Mouse (Mus musculus): ENCODE measurements around the gene Mas1. TPM values are rescaled to one million over a fixed set of nuclear protein-coding genes. Genes with fewer than 3 reads are reported as not detected.

The Mas1 gene
- polyA plus RNA-seq, 2 experiments = 0.08 TPM; not detected in 1

DNA sequence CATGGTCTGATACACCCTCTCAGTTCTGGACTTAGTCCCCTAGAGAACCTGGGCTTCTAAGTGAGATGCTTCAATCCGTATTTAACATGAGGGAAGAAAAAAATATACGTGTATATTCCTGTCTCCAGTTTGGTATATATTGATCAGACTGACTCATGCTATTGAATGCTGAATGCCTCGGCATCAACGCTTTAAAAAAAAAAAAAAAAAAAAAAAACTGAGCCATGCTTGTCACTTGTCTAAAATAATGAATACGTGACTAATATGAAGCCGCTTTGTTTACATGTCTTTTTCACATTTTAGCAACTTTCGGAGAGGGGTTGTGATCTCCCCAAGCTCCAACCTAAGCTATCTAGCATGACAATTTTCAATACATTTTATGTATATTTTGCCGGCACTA is 42.4 kb upstream of the Mas1 start:
- ATAC-seq (ENCODE audit: insufficient read depth) (no peak), DNase-seq (ENCODE audit: low read depth in 3 of 3, low spot score in 3 of 3) (no peak)
- H3K36me3 ChIP-seq (replicated peaks; ENCODE audit: control insufficient read depth, insufficient read depth, low read depth) = peaks cover 36% of the 10 kb centered on the region
- peaks cover 2 to 3% of the 10 kb centered on the region in 2 experiments; a peak in 2 of 4 replicates for H3K4me1 ChIP-seq (replicated peaks; ENCODE audit: control insufficient read depth in 2 of 2, insufficient read depth in 2 of 2, low read length in 1 of 2)
- no peak overlapping the region for H3K4me3 ChIP-seq (ENCODE audit: insufficient read depth in 1 of 2, low read depth in 2 of 2, low read length in 2 of 2)
- TF ChIP-seq CTCF (IDR thresholded peaks at IDR 0.05; ENCODE audit: low read depth) = no peak
- TF ChIP-seq EP300 (IDR thresholded peaks at IDR 0.05; ENCODE audit: low read depth) = no peak
- H3K9me3 ChIP-seq (ENCODE audit: control insufficient read depth, low read length) = no peaks in the 10 kb centered on the region
- H3K4me2 ChIP-seq (ENCODE audit: low read depth) = no peak overlapping the region
- H3K27ac ChIP-seq = no peak overlapping the region
- 75% methylated on average over 8 of the region's 8 CpGs for WGBS (ENCODE audit: insufficient replicate concordance)
- no peaks in the 10 kb centered on the region for H3K27me3 ChIP-seq (ENCODE audit: control insufficient read depth, insufficient read depth, low read length)
- no peak overlapping the region for H3K9ac ChIP-seq (replicated peaks)

DNA sequence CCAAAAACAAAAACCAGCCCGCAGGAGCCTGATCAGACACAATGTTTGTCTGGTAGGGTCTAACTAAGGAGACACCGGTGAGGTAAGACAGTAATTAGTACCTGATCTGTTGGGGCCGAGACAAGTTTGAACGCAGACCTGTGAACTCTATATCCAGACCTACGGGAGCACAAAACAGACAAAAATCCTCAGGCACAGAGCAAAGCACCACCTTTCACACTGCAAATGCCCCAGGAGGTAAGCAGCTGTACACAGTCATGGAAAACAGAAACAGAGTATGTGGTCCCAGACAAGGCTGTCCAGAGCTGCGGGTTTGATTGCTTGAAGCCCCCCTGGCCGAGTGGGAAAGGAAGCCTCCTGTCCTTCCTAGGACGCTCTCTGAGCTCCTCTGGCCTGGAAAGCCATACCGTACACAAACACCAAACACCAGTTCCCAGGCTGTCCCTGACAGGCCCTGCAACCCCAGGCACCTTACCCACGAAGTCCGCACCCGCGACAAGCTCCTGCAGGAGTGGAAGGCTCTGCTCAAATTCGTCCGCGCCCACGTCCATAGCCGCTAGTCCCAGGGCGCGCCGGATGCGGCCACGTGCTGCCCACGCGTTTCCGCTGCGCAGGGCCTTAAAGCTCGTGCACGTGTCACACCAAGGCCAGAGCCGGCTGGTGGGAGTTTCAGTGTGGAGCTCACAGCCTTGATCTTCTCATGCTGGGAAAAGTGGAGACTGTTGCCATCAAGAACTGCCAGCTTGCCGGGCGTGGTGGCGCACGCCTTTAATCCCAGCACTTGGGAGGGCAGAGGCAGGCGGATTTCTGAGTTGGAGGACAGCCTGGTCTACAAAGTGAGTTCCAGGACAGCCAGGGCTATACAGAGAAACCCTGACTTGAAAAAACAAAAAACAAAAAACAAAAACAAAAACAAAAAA is 41.7 kb upstream of the Mas1 start, which contains the start of gene Pnldc1:
TSS of gene Pnldc1 (minus strand) at position 870 of the 920 bp plus-strand sequence.
- Histone ChIP-seq H3K4me2 (ENCODE audit: low read depth) (no peak within 1 kb of the TSS), H3K4me1 (replicated peaks; ENCODE audit: control insufficient read depth in 2 of 2, insufficient read depth in 2 of 2, low read length in 1 of 2) (peaks cover 0 to under 1% of the 10 kb centered on the region in 2 experiments; a peak in 1 of 4 replicates), H3K36me3 (replicated peaks; ENCODE audit: control insufficient read depth, insufficient read depth, low read depth) (peaks cover 36% of the 10 kb centered on the region), H3K27me3 (ENCODE audit: control insufficient read depth, insufficient read depth, low read length) (no peaks in the 10 kb centered on the region), H3K9me3 (ENCODE audit: control insufficient read depth, low read length) (no peaks in the 10 kb centered on the region), H3K4me3 (ENCODE audit: insufficient read depth in 1 of 2, low read depth in 2 of 2, low read length in 2 of 2) (no peak within 1 kb of the TSS), H3K9ac (replicated peaks) (no peak within 1 kb of the TSS), H3K27ac (no peak within 1 kb of the TSS)
- 77% methylated on average over 35 of the region's 35 CpGs for WGBS (ENCODE audit: insufficient replicate concordance)
- ATAC-seq (ENCODE audit: insufficient read depth) = no peak
- no peak for DNase-seq (ENCODE audit: low read depth in 3 of 3, low spot score in 3 of 3)
- TF ChIP-seq EP300 (IDR thresholded peaks at IDR 0.05; ENCODE audit: low read depth) (no peak), CTCF (IDR thresholded peaks at IDR 0.05; ENCODE audit: low read depth) (no peak)

DNA sequence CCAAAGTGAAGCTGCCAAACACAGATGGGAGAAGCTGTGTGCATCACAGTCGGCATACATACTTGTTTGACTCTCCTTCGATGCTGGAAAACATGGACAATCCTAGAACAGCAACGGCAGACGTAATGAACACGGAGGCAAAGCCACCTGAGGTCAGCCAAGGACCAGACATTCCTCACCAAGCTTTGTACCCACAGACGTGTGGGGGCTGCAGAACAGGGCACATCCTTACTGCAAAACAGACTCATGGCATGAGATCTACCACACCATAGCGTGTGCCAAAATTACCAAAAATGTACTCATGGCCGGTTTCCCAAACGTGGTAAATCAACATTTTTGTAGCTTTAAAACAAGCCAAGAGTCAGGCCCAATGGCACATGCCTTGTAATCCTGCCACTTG is 38.5 kb upstream of the Mas1 start:
- no peaks in the 10 kb centered on the region for H3K4me1 ChIP-seq (replicated peaks; ENCODE audit: control insufficient read depth in 2 of 2, insufficient read depth in 2 of 2, low read length in 1 of 2)
- peaks cover 8% of the 10 kb centered on the region for H3K36me3 ChIP-seq (replicated peaks; ENCODE audit: control insufficient read depth, insufficient read depth, low read depth)
- 80% methylated on average over 9 of the region's 9 CpGs for WGBS (ENCODE audit: insufficient replicate concordance)
- no peak overlapping the region for H3K4me2 ChIP-seq (ENCODE audit: low read depth)
- no peaks in the 10 kb centered on the region for H3K9me3 ChIP-seq (ENCODE audit: control insufficient read depth, low read length)
- no peak for ATAC-seq (ENCODE audit: insufficient read depth)
- no peaks in the 10 kb centered on the region for H3K27me3 ChIP-seq (ENCODE audit: control insufficient read depth, insufficient read depth, low read length)
- no peak overlapping the region for H3K27ac ChIP-seq
- H3K4me3 ChIP-seq (ENCODE audit: insufficient read depth in 1 of 2, low read depth in 2 of 2, low read length in 2 of 2) = no peak overlapping the region
- DNase-seq (ENCODE audit: low read depth in 3 of 3, low spot score in 3 of 3) = no peak
- no peak overlapping the region for H3K9ac ChIP-seq (replicated peaks)
- TF ChIP-seq EP300 (IDR thresholded peaks at IDR 0.05; ENCODE audit: low read depth) (no peak), CTCF (IDR thresholded peaks at IDR 0.05; ENCODE audit: low read depth) (no peak)

DNA sequence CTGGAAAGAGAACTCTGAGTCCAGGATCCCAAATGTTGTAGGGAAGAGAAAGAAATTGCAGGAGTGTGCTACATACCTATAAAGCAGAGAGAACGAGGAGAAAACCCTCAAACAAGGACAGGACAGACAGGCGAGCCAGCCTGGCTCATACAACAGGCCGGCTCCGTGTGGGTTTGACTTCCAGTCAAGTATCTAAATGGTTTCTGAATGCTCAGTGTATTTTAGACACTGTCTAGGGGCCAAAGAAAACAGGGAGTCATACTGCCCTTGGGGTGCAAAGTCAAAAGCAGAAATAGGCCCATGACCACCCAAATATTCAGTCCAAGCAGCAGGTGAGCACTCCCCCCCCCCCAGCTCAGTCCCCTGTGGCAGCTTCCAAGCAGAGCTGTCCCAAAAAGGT is 37.9 kb upstream of the Mas1 start:
- H3K9me3 ChIP-seq (ENCODE audit: control insufficient read depth, low read length) = no peaks in the 10 kb centered on the region
- DNase-seq (ENCODE audit: low read depth in 3 of 3, low spot score in 3 of 3) = no peak
- ATAC-seq (ENCODE audit: insufficient read depth) = no peak
- peaks cover 2% of the 10 kb centered on the region for H3K36me3 ChIP-seq (replicated peaks; ENCODE audit: control insufficient read depth, insufficient read depth, low read depth)
- no peak overlapping the region for H3K27ac ChIP-seq
- H3K4me2 ChIP-seq (ENCODE audit: low read depth) = no peak overlapping the region
- H3K9ac ChIP-seq (replicated peaks) = no peak overlapping the region
- TF ChIP-seq CTCF (IDR thresholded peaks at IDR 0.05; ENCODE audit: low read depth) (no peak), EP300 (IDR thresholded peaks at IDR 0.05; ENCODE audit: low read depth) (no peak)
- no peaks in the 10 kb centered on the region for H3K4me1 ChIP-seq (replicated peaks; ENCODE audit: control insufficient read depth in 2 of 2, insufficient read depth in 2 of 2, low read length in 1 of 2)
- 86% methylated on average over 4 of the region's 4 CpGs for WGBS (ENCODE audit: insufficient replicate concordance)
- no peaks in the 10 kb centered on the region for H3K27me3 ChIP-seq (ENCODE audit: control insufficient read depth, insufficient read depth, low read length)
- H3K4me3 ChIP-seq (ENCODE audit: insufficient read depth in 1 of 2, low read depth in 2 of 2, low read length in 2 of 2) = no peak overlapping the region

DNA sequence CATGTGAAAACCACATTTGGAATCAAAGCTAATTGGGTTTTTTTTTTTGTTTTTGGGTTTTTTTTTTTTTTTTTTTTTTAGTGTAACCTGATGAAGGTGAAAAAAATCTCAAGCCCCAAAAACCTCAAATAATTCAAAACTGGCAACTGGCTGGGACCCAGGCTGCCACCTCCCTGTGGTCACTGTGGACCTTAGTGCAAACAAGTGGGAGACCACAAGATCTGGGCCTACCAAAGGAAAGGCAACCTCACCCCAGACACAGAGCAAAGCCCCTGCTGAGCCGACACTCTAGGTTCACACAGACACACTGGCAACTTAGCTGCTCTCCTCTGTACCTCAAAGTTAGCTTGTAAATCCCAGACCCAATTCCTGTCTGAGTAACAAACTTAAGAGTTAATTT is 36.4 kb upstream of the Mas1 start:
- Histone ChIP-seq H3K4me2 (ENCODE audit: low read depth) (no peak overlapping the region), H3K4me1 (replicated peaks; ENCODE audit: control insufficient read depth in 2 of 2, insufficient read depth in 2 of 2, low read length in 1 of 2) (no peaks in the 10 kb centered on the region), H3K27ac (no peak overlapping the region), H3K36me3 (replicated peaks; ENCODE audit: control insufficient read depth, insufficient read depth, low read depth) (no peaks in the 10 kb centered on the region; the same call in 1 of the 2 replicates), H3K4me3 (ENCODE audit: insufficient read depth in 1 of 2, low read depth in 2 of 2, low read length in 2 of 2) (no peak overlapping the region), H3K9me3 (ENCODE audit: control insufficient read depth, low read length) (no peaks in the 10 kb centered on the region), H3K27me3 (ENCODE audit: control insufficient read depth, insufficient read depth, low read length) (no peaks in the 10 kb centered on the region), H3K9ac (replicated peaks) (no peak overlapping the region)
- ATAC-seq (ENCODE audit: insufficient read depth) (no peak), DNase-seq (ENCODE audit: low read depth in 3 of 3, low spot score in 3 of 3) (no peak)
- WGBS (ENCODE audit: insufficient replicate concordance) = 76% methylated on average over 1 of the region's 1 CpGs
- no peak for TF ChIP-seq EP300 (IDR thresholded peaks at IDR 0.05; ENCODE audit: low read depth)

Measured in liver, embryonic 14.5 days (tissue).